Mouse (Mus musculus) c-Kit-positive CD71-positive TER-119-negative erythroid progenitor cells, embryonic 14.5 days (primary cell): Measurements from ENCODE around the gene Tiam1.

Source experiments
- DNase-seq: peaks from one replicate; pipeline ENCODE4 v3.0.0-alpha.2; 2013; ENCODE audit warnings: low read depth

Gene Tiam1

DNA sequence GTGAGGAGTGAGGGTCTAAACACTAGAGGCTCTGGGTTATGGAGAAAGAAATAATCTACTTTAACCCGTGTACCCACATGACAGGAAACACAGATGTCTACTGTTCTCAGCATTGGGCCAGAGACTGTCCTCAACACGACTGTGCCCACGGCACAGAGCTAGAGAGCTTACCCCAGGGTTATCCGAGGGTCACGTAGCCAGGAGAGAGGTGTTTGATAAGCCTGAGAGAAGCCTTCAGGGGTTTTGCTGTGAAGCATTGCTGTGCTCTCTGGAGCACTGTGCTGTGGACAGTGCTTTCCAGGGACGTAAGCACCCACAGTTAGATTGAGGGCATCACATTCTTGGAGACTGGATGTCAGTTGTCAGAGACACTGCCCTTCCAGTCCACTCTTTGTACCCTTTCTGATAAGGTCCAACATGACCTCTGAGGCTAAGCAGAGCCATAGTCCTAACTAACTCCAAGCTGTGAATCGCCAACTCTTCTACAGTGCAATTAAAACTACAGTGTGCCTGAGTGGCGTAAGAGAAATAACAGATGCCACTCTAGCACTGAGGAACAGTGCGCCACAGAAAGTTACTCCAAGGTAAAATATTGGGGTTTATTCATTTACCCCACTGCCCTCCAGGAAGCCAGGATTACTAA is 353.7 kb downstream of the Tiam1 start:
- no peak for DNase-seq

DNA sequence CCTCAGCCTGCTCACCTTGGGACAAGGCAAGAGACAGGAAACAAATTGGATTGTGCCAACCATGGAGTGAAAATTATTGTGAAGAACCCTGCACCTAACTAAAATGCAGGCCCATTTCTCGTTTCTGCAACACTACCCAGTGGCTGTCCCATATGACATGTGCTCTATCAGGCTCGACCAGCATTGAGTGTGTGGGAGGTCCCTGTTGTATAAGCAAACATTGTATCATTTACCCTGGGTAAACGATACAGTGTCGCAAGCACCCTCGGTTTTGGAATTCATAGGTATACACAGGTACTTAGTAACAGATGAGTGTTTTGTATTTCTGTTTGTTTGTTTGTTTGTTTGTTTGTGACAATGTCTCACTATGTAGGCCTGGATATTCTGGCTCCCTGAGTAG is 357.8 kb downstream of the Tiam1 start:
- no peak for DNase-seq

DNA sequence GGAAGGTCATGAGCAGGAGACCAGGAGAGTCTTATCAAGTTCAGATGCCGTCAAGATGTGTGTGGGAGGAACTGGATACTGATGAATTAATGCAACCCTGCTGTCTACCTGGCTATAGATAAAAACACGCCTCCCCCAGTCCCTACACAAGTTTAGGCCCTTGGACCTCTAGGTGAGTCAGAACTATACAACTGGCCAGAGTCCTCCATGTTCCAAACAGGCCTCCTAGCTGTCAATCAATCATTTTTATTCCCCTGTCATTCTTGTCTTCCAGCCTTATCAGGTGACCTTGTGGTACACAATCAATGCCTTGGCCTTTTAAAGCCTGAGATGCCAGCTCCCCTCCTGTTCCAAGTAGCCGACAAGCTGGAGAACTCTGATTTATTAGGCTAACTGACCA is 363.9 kb downstream of the Tiam1 start:
- no peak for DNase-seq

DNA sequence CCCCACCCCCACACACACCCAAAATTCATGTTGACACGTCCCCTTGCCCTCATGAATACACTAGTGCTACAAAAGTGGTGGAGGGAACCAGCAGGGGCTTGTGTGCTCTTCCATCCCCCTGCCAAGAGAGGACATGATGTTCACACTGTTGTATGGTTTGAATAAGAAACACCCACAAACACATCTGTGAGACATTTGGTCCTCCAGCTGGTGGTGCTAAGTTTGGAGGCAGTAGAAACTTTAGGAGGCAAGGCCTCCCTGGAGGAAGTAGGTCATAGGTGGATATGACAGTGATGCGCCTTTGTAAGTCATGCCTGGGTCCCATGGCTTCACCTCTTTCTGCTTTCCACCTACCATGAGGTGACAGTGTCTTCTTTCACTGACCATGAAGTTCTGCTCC is 366.1 kb downstream of the Tiam1 start:
- DNase-seq, result no peak

DNA sequence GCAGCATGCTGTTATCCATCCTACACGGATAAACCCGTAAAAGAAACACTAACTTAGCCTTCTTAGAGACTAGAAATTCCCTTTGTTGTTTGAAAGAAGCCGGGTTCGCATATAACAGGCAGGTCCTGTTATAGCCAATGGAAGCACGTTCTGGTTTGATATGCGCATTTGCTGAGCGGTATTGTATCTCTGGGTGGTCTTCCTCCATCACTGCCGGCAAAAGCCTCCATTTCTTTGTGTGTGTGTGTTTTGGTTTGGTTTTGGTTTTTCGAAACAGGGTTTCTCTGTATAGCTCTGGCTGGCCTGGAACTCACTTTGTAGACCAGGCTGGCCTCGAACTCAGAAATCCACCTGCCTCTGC is 369.0 kb downstream of the Tiam1 start:
- no peak for DNase-seq

DNA sequence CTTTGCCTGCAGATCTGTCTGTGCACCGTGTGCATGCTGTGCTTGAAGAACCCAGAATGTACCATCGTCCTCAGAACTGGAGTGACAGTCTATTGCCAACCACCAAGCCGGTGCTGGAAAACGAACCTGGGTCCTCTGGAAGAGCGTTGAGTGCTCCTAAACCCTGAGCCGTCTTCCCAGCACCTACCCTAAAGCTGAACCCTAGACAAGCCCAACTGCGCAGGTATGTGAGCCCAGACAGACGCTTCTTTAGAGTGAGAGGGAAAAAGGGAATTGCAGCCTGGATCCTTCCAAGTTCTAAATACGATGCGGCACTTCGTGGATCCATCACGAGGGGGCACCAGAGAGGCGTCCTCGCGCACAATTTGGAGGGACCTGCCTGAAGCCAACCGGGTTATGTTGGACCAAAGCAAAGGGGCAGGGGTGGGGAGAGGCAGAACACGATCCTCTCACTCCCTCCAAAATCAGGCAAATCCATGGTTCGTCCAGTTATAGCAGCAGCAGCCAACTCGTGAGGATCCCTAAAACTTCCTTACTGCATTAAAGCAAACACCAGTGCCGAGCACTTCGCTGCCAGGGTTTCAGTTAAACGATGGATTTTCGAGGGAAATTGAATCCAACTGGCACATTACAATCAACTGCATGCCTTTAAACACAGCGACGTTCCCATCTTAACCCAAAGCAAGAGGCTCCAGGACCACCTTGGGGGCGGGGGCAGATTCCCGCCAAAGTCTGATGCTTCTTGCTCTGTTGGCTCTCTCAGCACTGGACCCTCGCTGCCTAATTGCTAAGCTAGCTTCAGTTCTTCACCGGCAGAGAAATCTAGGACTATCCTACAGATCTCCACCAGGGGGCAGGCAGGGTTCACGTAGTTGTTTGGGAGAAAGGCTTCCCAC is 369.7 kb downstream of the Tiam1 start:
- DNase-seq, result peak; percentile 65

DNA sequence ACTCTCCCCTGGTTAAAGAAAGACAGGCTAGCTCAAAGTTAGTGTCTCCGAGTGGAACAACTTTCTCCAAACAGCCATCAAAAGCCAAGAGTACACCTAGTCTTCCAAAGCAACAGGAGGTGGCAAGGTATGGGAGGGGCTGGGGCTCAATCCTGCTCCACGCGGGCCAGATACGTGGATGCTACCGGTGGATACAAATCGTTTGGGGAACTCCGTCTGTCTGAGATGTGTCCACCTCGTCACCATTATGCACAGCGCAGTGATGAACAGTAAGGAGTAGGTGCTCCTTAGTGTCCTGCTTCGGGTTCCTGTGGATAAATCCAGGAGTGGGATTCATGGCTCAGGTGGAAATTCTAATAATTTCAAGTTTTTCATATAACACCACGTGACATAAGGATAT is 377.6 kb downstream of the Tiam1 start:
- DNase-seq, result no peak

DNA sequence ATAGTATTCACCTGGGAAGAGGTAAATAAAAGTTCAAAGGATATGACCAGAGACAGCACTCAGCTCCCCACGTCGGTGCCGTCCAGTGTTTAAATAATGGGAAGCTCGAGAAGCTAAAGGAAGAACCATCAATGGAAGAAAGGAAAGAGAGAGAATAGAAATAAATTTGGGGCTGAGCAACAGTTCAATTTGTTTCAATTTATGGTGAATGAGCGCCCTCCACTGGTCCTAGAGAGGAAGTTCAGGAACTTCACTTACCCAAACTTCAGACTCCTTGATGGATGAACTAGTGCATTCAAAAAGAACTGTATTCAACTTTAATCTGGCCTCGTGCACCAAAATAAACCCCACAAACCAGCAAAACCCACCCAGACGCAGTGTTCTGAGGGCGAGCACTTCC is 378.1 kb downstream of the Tiam1 start:
- peak; percentile 11 for DNase-seq

DNA sequence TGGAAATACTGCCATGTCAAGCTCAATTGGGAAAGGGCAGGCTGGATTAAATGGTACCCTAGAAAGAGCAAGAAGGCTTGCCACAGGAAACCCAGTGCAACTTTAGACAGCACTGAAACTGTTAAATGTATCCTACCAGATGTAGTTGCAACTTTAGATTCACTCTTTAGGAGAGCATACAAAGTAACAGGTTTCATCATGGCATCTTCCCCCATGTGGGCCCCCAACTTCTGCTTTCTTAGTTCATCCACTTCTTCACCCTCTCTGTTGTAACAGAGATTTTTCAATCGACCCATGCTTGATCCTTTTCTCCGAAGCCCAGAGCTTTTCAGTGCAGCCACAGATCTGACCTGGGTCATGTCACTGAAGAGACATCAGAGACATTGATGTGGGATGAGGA is 379.8 kb downstream of the Tiam1 start:
- no peak for DNase-seq

DNA sequence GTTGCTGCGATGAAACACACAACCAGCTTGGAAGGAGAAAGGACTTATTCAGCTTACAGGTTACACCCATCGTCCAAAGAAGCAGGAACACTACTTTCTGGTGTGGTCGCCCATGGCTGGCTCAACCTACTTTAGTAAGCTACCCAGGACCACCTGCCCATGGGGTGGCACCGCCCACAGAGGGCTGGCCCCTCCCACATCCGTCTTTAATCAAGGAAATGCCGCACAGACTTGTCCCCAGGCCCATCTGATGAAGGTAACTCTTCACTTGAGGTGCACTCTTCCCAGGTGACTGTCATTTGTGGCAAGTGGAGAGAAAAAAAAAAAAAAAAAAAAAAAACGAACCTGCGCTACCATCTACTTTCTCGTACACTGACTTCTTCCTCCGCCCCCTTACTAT is 381.0 kb downstream of the Tiam1 start:
- DNase-seq, result no peak

DNA sequence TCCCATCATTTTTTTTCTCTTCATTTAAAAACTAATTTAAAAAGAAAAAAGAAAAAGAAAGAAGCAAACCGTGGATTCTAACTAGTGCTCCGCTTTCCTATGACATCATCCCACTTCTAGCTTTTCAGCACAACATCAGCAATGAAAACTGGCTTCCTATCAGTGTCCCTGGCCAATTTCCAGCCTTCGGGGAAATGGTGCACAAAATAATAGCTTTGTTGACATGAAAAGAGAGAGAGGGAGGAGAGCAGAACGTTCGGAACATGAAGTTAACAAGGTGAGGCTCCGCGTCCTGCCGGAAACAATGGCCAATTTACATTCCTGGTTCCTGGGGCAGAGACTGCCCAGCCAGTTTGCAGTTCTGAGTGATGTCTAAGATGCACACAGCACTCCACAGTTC is 381.5 kb downstream of the Tiam1 start:
- no peak for DNase-seq

DNA sequence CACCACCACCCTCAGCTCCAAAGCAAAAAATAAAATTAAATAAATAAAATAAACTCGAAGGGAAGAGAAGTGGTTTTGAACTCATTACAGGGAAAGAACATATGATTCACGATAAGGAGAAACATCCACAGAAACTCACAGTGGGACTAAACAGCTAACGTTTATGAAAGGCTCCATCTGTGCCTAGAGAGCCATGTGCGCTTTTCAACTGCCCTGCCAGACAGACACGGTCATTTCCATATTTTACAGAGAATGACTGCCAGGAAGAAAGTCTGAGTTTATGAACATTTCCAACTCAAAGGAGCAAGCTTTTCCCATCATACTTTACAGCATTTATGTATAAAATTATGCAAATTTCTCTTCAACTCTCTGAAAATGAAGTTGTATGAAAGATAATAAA is 386.2 kb downstream of the Tiam1 start:
- no peak for DNase-seq

DNA sequence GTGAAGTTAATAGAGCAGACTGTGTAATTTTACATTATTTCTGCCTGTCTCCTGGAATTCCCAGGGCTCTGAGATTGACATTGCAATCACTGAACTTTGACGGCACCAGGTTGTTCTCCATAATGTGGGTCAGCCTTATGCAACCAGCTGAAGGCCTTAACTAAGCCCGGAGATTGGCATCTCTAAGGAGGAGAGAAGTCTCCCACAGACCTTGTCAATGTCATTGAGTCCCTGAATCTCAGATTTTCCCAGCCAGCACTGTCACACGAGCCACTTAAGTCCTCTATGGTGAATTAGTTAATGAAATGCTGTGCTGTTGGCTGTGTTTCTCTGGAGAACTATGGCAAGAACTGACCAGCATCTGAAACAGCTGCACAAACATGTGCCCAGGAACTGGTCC is 388.9 kb downstream of the Tiam1 start:
- DNase-seq, result no peak

DNA sequence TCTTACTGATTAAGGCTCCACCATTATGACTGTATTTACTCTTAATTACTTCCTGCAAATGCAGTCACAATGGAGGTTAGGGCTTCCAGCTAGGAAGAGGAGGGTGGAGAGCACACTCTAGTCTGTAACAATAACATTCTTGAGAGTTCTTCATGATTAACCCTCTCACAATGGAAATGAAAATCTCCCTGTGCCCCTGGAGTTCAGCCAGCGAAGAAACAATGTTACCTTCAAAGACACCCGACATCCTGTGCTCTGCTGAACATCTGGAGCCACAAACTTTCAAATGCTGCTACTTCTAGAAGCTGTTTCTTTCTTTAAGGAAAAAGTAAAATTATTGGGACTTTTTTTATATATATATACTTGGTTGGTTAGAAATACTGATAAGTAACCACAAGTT is 395.7 kb downstream of the Tiam1 start:
- DNase-seq, result no peak

DNA sequence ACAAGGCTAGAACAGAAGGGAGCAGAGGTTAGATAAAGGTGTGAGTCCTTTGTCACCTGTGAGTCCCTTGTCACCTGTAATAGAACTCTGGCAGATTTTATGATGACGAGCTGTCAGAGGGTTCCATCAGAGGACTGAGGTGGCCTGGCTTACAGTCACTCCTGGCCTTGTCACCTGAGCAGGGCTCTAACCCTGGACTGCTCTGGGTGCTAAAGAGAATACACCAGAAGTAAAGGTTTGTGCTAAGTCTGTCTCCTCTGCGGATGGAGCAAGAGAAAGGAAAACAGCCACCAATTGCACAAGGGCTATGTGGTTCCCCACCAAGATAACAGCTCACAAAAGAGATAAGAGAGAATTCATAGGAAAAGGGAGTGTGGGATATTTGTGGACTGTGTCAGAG is 404.0 kb downstream of the Tiam1 start:
- DNase-seq, result no peak

DNA sequence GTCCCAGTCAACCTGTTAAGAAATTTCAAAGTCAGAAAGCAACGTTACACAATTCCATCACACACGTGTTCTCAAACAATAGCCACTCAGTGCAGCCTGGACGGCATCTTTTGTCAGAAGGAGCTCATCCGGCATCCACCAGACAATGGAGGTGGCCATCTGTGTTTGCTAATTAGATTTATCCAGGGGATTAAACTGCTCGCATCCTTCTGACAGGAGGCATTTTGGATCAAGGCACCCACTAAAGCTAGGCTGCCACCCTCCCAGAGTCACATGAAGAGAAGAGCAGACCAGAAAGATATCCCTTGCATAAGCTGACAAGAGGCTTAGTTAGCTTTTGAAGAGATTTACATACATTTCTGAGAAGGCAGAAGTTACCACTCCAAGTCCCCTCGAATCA is 404.6 kb downstream of the Tiam1 start:
- no peak for DNase-seq
